8 mouse cellular contexts compared by ENCODE assay signal in genomic region chr8:106022483-106022882, GRCm38 (mm10). TPM values are rescaled to one million over a fixed set of nuclear protein-coding genes. Genes with fewer than 3 reads are reported as not detected.
A peak's percentile ranks its signal among the peaks of the same experiment; 100 is the strongest.
DNase-seq lines count a peak whose midpoint lies in the region; ATAC-seq and TF ChIP-seq lines count a peak whose summit lies in the region.

No protein-coding gene starts in this region.

- peak; percentile 98 for TF ChIP-seq CTCF in cortical plate, adult 2 months (IDR thresholded peaks at IDR 0.05; ENCODE audit: extremely low read depth, insufficient read depth, low read length)
- TF ChIP-seq CTCF in kidney, postnatal 0 days (IDR thresholded peaks at IDR 0.05; ENCODE audit: low read depth), result peak; percentile 98

- ATAC-seq in kidney, postnatal 0 days (replicated peaks; ENCODE audit: low FRiP score, low read depth), result no peak
- peak; percentile 56; the same call in 1 of the 2 replicates for ATAC-seq in liver, embryonic 11.5 days (replicated peaks; ENCODE audit: low FRiP score)
- 0 out of 2 replicates have a peak, but pooled peaks have one; percentile 17 for ATAC-seq in neural tube, embryonic 12.5 days (ENCODE audit: low FRiP score, low read depth)

- DNase-seq in A20 (ENCODE audit: low read depth, low spot score), result peak; percentile 77
- DNase-seq in adrenal gland, adult (ENCODE audit: inconsistent age in 2 of 2, low spot score in 1 of 2), result peak; percentile 66 to 93
- peak; percentile 75 for DNase-seq in gastrocnemius, postnatal 10 days
- peak; percentile 83 for DNase-seq in kidney, postnatal 0 days (ENCODE audit: low spot score)
- DNase-seq in liver, embryonic 11.5 days (ENCODE audit: low spot score), result peak; percentile 57
- DNase-seq in testis, postnatal 10 days (ENCODE audit: low spot score), result peak; percentile 81

- H3K9ac ChIP-seq in kidney, postnatal 0 days (ENCODE audit: low read depth, low read length), result no peak overlapping the region
- no peak overlapping the region for H3K9ac ChIP-seq in liver, embryonic 11.5 days (ENCODE audit: low read depth, low read length)
- no peak overlapping the region for H3K9ac ChIP-seq in neural tube, embryonic 12.5 days

- H3K4me2 ChIP-seq in kidney, postnatal 0 days (ENCODE audit: low read length), result no peak overlapping the region
- no peak overlapping the region for H3K4me2 ChIP-seq in liver, embryonic 11.5 days
- H3K4me2 ChIP-seq in neural tube, embryonic 12.5 days (replicated peaks), result no peak overlapping the region

- H3K27me3 ChIP-seq in kidney, postnatal 0 days (ENCODE audit: insufficient read depth, low read length), result no peaks in the 10 kb centered on the region
- no peaks in the 10 kb centered on the region for H3K27me3 ChIP-seq in liver, embryonic 11.5 days (replicated peaks; ENCODE audit: control insufficient read depth, insufficient read depth, low read length)
- no peaks in the 10 kb centered on the region for H3K27me3 ChIP-seq in neural tube, embryonic 12.5 days (replicated peaks)

- no peaks in the 10 kb centered on the region for H3K36me3 ChIP-seq in kidney, postnatal 0 days (ENCODE audit: insufficient read depth, low read length)
- no peaks in the 10 kb centered on the region; the same call in 1 of the 2 replicates for H3K36me3 ChIP-seq in liver, embryonic 11.5 days (ENCODE audit: control insufficient read depth, insufficient read depth, low read length)
- H3K36me3 ChIP-seq in neural tube, embryonic 12.5 days, result peaks cover 22% of the 10 kb centered on the region; the same call in 1 of the 2 replicates

- H3K27ac ChIP-seq in cortical plate, adult 2 months (ENCODE audit: insufficient read depth, low read length), result no peak overlapping the region
- no peak overlapping the region for H3K27ac ChIP-seq in kidney, postnatal 0 days
- no peak overlapping the region for H3K27ac ChIP-seq in liver, embryonic 11.5 days (ENCODE audit: low read depth, low read length)
- no peak overlapping the region for H3K27ac ChIP-seq in neural tube, embryonic 12.5 days

- no peak for TF ChIP-seq POLR2A in cortical plate, adult 2 months (IDR thresholded peaks at IDR 0.05; ENCODE audit: extremely low read depth, insufficient read depth, low read length)

- no peaks in the 10 kb centered on the region for H3K4me1 ChIP-seq in cortical plate, adult 2 months (ENCODE audit: control insufficient read depth, insufficient read depth, low read length)
- no peaks in the 10 kb centered on the region for H3K4me1 ChIP-seq in kidney, postnatal 0 days (replicated peaks; ENCODE audit: insufficient read depth, low read length)
- 0 out of 2 replicates have a peak, but pooled peaks cover 4% of the 10 kb centered on the region for H3K4me1 ChIP-seq in liver, embryonic 11.5 days (replicated peaks; ENCODE audit: control insufficient read depth, insufficient read depth, low read length)
- H3K4me1 ChIP-seq in neural tube, embryonic 12.5 days, result no peaks in the 10 kb centered on the region

- H3K4me3 ChIP-seq in cortical plate, adult 2 months (ENCODE audit: insufficient read depth, low read length), result no peak overlapping the region
- no peak overlapping the region for H3K4me3 ChIP-seq in kidney, postnatal 0 days (replicated peaks; ENCODE audit: low read depth, low read length)
- no peak overlapping the region for H3K4me3 ChIP-seq in liver, embryonic 11.5 days (ENCODE audit: low read depth, low read length)
- H3K4me3 ChIP-seq in neural tube, embryonic 12.5 days, result no peak overlapping the region

- H3K9me3 ChIP-seq in kidney, postnatal 0 days (replicated peaks; ENCODE audit: low read length), result no peaks in the 10 kb centered on the region
- no peaks in the 10 kb centered on the region for H3K9me3 ChIP-seq in liver, embryonic 11.5 days (ENCODE audit: control insufficient read depth, low read length)
- no peaks in the 10 kb centered on the region for H3K9me3 ChIP-seq in neural tube, embryonic 12.5 days

RNA-seq across cellular contexts. Expression of gene Ddx28, which starts 10.8 kb away (rescaled TPM):
- polyA plus RNA-seq in cortical plate, adult 2 months (2012; rRNA removed), result 11.6 and 11.9 TPM in 2 replicates
- 1 to 10 TPM; 8.0 to 8.4 TPM for total RNA-seq in gastrocnemius, postnatal 10 days (2021)
- 16.1 and 16.9 TPM in 2 replicates for polyA plus RNA-seq in kidney, postnatal 0 days (2015; fragmentation: Nextera tagmentation; extraction: Ambion mirVana)
- polyA plus RNA-seq in liver, embryonic 11.5 days (2014; fragmentation: Nextera tagmentation; extraction: Ambion mirVana), result 22.3 and 22.5 TPM in 2 replicates
- 19.7 and 20.9 TPM in 2 replicates for polyA plus RNA-seq in neural tube, embryonic 12.5 days (2016; fragmentation: Nextera tagmentation; extraction: Ambion mirVana)

RNA-seq across cellular contexts. Expression of gene Dpep2nb, which starts 16.7 kb away (rescaled TPM):
- 0.08 TPM in 1 of 2 replicates, not detected in the other for polyA plus RNA-seq in cortical plate, adult 2 months (2012; rRNA removed)
- total RNA-seq in gastrocnemius, postnatal 10 days (2021), result not detected
- polyA plus RNA-seq in kidney, postnatal 0 days (2015; fragmentation: Nextera tagmentation; extraction: Ambion mirVana), result not detected in 2 replicates
- polyA plus RNA-seq in liver, embryonic 11.5 days (2014; fragmentation: Nextera tagmentation; extraction: Ambion mirVana), result not detected in 2 replicates
- not detected in 2 replicates for polyA plus RNA-seq in neural tube, embryonic 12.5 days (2016; fragmentation: Nextera tagmentation; extraction: Ambion mirVana)

RNA-seq across cellular contexts. Expression of gene Dus2, which starts 31.3 kb away (rescaled TPM):
- 25.1 and 27.4 TPM in 2 replicates for polyA plus RNA-seq in cortical plate, adult 2 months (2012; rRNA removed)
- 10 to 100 TPM in 1 of 2 experiments, 1 to 10 TPM in 1; 9.6 to 11.1 TPM for total RNA-seq in gastrocnemius, postnatal 10 days (2021)
- polyA plus RNA-seq in kidney, postnatal 0 days (2015; fragmentation: Nextera tagmentation; extraction: Ambion mirVana), result 11.7 and 15.5 TPM in 2 replicates
- polyA plus RNA-seq in liver, embryonic 11.5 days (2014; fragmentation: Nextera tagmentation; extraction: Ambion mirVana), result 24.0 and 25.0 TPM in 2 replicates
- 17.9 and 19.6 TPM in 2 replicates for polyA plus RNA-seq in neural tube, embryonic 12.5 days (2016; fragmentation: Nextera tagmentation; extraction: Ambion mirVana)

RNA-seq across cellular contexts. Expression of gene Nfatc3, which starts 36.2 kb away (rescaled TPM):
- polyA plus RNA-seq in cortical plate, adult 2 months (2012; rRNA removed), result 7.8 and 8.1 TPM in 2 replicates
- 10 to 100 TPM; 25.3 to 30.7 TPM for total RNA-seq in gastrocnemius, postnatal 10 days (2021)
- polyA plus RNA-seq in kidney, postnatal 0 days (2015; fragmentation: Nextera tagmentation; extraction: Ambion mirVana), result 3.8 and 3.9 TPM in 2 replicates
- 5.3 and 6.2 TPM in 2 replicates for polyA plus RNA-seq in liver, embryonic 11.5 days (2014; fragmentation: Nextera tagmentation; extraction: Ambion mirVana)
- 4.4 and 5.6 TPM in 2 replicates for polyA plus RNA-seq in neural tube, embryonic 12.5 days (2016; fragmentation: Nextera tagmentation; extraction: Ambion mirVana)

RNA-seq across cellular contexts. Expression of gene Dpep3, which starts 43.3 kb away (rescaled TPM):
- not detected in 2 replicates for polyA plus RNA-seq in cortical plate, adult 2 months (2012; rRNA removed)
- not detected for total RNA-seq in gastrocnemius, postnatal 10 days (2021)
- polyA plus RNA-seq in kidney, postnatal 0 days (2015; fragmentation: Nextera tagmentation; extraction: Ambion mirVana), result not detected in 2 replicates
- polyA plus RNA-seq in liver, embryonic 11.5 days (2014; fragmentation: Nextera tagmentation; extraction: Ambion mirVana), result not detected in 2 replicates
- not detected in 2 replicates for polyA plus RNA-seq in neural tube, embryonic 12.5 days (2016; fragmentation: Nextera tagmentation; extraction: Ambion mirVana)
